Mouse (Mus musculus) neural tube, embryonic 15.5 days (tissue): ENCODE data around the gene Scg5. TPM values are rescaled to one million over a fixed set of nuclear protein-coding genes. Genes with fewer than 3 reads are reported as not detected.
A peak's percentile ranks its signal among the peaks of the same experiment; 100 is the strongest.

ENCODE experiments used
- ATAC-seq: fragments of 200-750 bp; cut with Nextera tagmentation; 2 replicates; pipeline ENCODE4 v1.8.0; 2017; ENCODE audit warnings: mild to moderate bottlenecking, moderate TSS enrichment, moderate library complexity; ENCODE audit not compliant: low FRiP score
- H3K27ac ChIP-seq: fragments of 300-500 bp; sonication (generic); replicated peaks from 2 replicates; pipeline ENCODE4 v1.5.1; 2015; ENCODE audit warnings: mild to moderate bottlenecking, inconsistent platforms
- H3K27me3 ChIP-seq: fragments of 300-500 bp; sonication (generic); replicated peaks from 2 replicates; pipeline ENCODE4 v1.6.1; 2015; ENCODE audit warnings: inconsistent platforms
- H3K36me3 ChIP-seq: fragments of 300-500 bp; sonication (generic); 2 replicates; pipeline ENCODE4 v1.6.1; 2015; ENCODE audit warnings: inconsistent platforms
- H3K4me1 ChIP-seq: fragments of 300-500 bp; sonication (generic); 2 replicates; pipeline ENCODE4 v1.6.1; 2015; ENCODE audit warnings: inconsistent platforms
- H3K4me2 ChIP-seq: fragments of 300-500 bp; sonication (generic); 2 replicates; pipeline ENCODE4 v1.6.1; 2015; ENCODE audit warnings: inconsistent platforms, mild to moderate bottlenecking, moderate library complexity
- H3K4me3 ChIP-seq: fragments of 300-500 bp; sonication (generic); replicated peaks from 2 replicates; pipeline ENCODE4 v1.5.1; 2015; ENCODE audit warnings: mild to moderate bottlenecking, inconsistent platforms
- H3K9ac ChIP-seq: fragments of 300-500 bp; sonication (generic); replicated peaks from 2 replicates; pipeline ENCODE4 v1.6.1; 2015; ENCODE audit warnings: mild to moderate bottlenecking, inconsistent platforms
- H3K9me3 ChIP-seq: fragments of 300-500 bp; sonication (generic); replicated peaks from 2 replicates; pipeline ENCODE4 v1.6.1; 2016; ENCODE audit warnings: inconsistent platforms
- WGBS: fragments of 180-500 bp; shearing (Covaris S2); methylation state at CpG from one replicate; pipeline ENCODE4 v1.1.7; 2015; ENCODE audit warnings: mixed read lengths; 5-methylcytosine and 5-hydroxymethylcytosine counted together
- polyA plus RNA-seq: library from polyadenylated mRNA; unstranded; fragments of >200 nt; fragmentation: Nextera tagmentation; extraction: Ambion mirVana; gene quantifications from 2 replicates; pipeline ENCODE4 v1.2.1, GENCODE M21; 2015

Gene Scg5
- polyA plus RNA-seq, result 219 and 269 TPM in 2 replicates

- H3K9me3 ChIP-seq, result no peaks in the 10 kb centered on the region
- ATAC-seq, result peak; percentile 95
- H3K4me1 ChIP-seq, result peaks cover 44% of the 10 kb centered on the region
- H3K4me2 ChIP-seq, result peak within 1 kb of the TSS; percentile 60
- H3K27ac ChIP-seq, result peak within 1 kb of the TSS; percentile 96
- peak within 1 kb of the TSS; percentile 59 for H3K4me3 ChIP-seq
- H3K36me3 ChIP-seq, result no peaks in the 10 kb centered on the region
- 9% methylated on average over 23 of the region's 23 CpGs for WGBS
- no peaks in the 10 kb centered on the region for H3K27me3 ChIP-seq
- peak within 1 kb of the TSS; percentile 65 for H3K9ac ChIP-seq
These were observed at the start of gene Scg5 for GRCm38 (mm10) chr2:113828943-113829882. Gene Scg5, minus strand, starts transcription at chr2:113829121.

DNA sequence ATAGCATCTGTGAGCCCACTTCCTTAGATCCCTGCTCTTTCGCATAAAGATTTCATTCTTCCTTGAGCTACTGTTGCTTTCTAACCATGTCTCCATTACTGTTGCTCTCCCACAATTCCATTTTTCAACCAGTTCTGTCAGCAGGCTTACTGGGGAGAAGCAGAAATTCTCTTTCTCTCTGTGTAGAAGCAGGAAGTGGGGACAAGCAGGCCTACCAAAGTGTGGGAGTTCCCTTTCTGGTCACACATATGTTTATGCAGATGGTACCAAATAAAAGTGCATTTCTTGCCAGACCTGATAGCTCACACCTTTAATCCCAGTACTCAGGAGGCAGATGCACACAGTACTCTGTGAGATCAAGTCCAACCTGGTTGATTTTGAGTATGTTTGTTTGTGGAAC lies 41.2 kb upstream of the Scg5 start:
- H3K27me3 ChIP-seq, result no peaks in the 10 kb centered on the region
- H3K36me3 ChIP-seq, result no peaks in the 10 kb centered on the region
- no peak overlapping the region for H3K9ac ChIP-seq
- no peaks in the 10 kb centered on the region for H3K9me3 ChIP-seq
- no peak overlapping the region for H3K4me2 ChIP-seq
- H3K4me3 ChIP-seq, result no peak overlapping the region
- 0 out of 2 replicates have a peak, but pooled peaks have one; percentile 8 for ATAC-seq
- 84% methylated on average over 1 of the region's 1 CpGs for WGBS
- H3K27ac ChIP-seq, result no peak overlapping the region
- H3K4me1 ChIP-seq, result no peaks in the 10 kb centered on the region

- H3K27ac ChIP-seq, result no peak overlapping the region
- H3K36me3 ChIP-seq, result no peaks in the 10 kb centered on the region
- 84% methylated on average over 4 of the region's 4 CpGs for WGBS
- no peak overlapping the region for H3K4me2 ChIP-seq
- H3K9ac ChIP-seq, result no peak overlapping the region
- no peak overlapping the region for H3K4me3 ChIP-seq
- no peaks in the 10 kb centered on the region for H3K4me1 ChIP-seq
- H3K27me3 ChIP-seq, result no peaks in the 10 kb centered on the region
- H3K9me3 ChIP-seq, result no peaks in the 10 kb centered on the region
- ATAC-seq, result no peak
These were observed 39.5 kb upstream of the Scg5 start for GRCm38 (mm10) chr2:113868404-113868803.

- 43% methylated on average over 2 of the region's 2 CpGs for WGBS
- ATAC-seq, result no peak
- H3K4me3 ChIP-seq, result no peak overlapping the region
- no peak overlapping the region for H3K9ac ChIP-seq
- no peak overlapping the region for H3K4me2 ChIP-seq
- H3K36me3 ChIP-seq, result no peaks in the 10 kb centered on the region
- no peaks in the 10 kb centered on the region for H3K27me3 ChIP-seq
- no peak overlapping the region for H3K27ac ChIP-seq
- no peaks in the 10 kb centered on the region for H3K4me1 ChIP-seq
- no peaks in the 10 kb centered on the region for H3K9me3 ChIP-seq
These were observed 37.2 kb upstream of the Scg5 start for GRCm38 (mm10) chr2:113866155-113866554.

DNA sequence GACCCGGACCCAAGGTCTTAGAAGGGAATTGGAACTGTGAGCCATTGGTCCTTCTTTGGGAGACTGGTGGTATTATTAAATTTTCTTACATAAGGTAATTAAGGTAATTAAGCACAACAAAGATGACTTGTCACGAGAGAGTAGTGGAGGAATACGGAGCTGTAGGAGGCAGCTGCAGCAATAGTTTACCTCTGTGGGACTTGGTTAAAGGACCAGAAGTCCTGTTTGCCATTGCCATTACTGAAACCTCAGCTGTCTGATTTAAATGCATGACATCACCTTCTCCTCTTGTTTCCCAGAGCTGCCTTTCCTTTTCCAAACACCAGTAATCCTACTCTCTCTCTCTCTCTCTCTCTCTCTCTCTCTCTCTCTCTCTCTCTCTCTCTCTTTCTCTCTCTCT lies 20.2 kb upstream of the Scg5 start:
- Histone ChIP-seq H3K9me3 (no peaks in the 10 kb centered on the region), H3K27ac (peak overlapping the region; percentile 85), H3K4me3 (peak overlapping the region; percentile 68), H3K27me3 (no peaks in the 10 kb centered on the region), H3K4me2 (peak overlapping the region; percentile 99), H3K4me1 (peaks cover 10% of the 10 kb centered on the region), H3K36me3 (no peaks in the 10 kb centered on the region), H3K9ac (peak overlapping the region; percentile 60)
- WGBS, result 1% methylated on average over 3 of the region's 3 CpGs
- ATAC-seq, result peak; percentile 82

DNA sequence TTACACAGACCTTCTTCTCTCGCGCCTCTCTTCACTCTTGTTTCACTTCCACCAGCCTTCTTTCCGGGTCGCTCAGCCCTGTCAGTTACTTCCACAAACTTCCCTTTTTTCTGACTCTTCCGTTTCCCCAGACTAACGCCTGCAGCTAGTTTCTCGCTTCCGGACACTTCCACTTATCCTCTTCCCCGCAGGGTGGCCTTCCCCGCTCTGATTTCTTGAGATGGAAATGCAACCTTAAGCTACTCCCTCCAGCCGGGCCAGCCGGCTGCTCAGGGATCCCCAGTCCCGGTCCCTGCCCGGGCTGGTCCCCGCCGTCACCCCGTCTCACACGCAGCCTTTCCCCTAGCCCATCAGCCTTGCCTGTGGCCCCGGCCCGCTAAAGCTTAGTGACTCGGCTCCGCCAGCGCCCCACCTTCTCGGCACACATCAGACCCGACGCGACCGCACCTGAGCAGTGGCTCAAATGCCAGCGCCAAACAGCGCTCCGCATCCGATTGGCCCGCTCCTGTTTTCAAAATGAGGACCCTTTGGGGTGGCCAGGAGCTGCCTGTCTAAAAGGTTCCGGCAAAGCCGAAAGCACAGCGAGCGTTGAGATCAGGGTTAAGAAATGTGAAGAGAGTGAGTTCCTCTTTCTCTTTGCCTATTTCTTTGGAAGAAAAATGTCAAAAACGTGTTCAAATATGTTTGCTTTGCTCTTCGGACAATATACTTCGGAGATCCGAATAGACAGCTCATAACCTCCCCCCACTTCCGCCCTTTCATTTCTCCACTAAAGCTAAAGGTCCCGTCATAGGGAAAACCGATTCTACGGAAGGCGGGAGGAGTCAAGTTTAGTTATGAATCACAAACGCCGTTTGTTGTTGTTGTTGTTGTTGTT lies 19.6 kb upstream of the Scg5 start, which contains the start of gene Arhgap11a:
TSS of gene Arhgap11a (minus strand) at position 417 of the 877 bp plus-strand sequence.
- Histone ChIP-seq H3K4me3 (peak within 1 kb of the TSS; percentile 68), H3K36me3 (no peaks in the 10 kb centered on the region), H3K27ac (peak within 1 kb of the TSS; percentile 85), H3K4me2 (peak within 1 kb of the TSS; percentile 99), H3K9me3 (no peaks in the 10 kb centered on the region), H3K4me1 (peaks cover 10% of the 10 kb centered on the region), H3K9ac (peak within 1 kb of the TSS; percentile 60), H3K27me3 (no peaks in the 10 kb centered on the region)
- WGBS, result under 1% methylated on average over 48 of the region's 48 CpGs
- peak; percentile 97 for ATAC-seq

GRCm38 (mm10) chr2:113847678-113848244 lies 18.8 kb upstream of the Scg5 start:
- ATAC-seq, result no peak
- Histone ChIP-seq H3K9me3 (no peaks in the 10 kb centered on the region), H3K4me3 (peak overlapping the region; percentile 68), H3K4me2 (peak overlapping the region; percentile 99), H3K4me1 (peaks cover 10% of the 10 kb centered on the region), H3K27me3 (no peaks in the 10 kb centered on the region), H3K36me3 (no peaks in the 10 kb centered on the region), H3K27ac (no peak overlapping the region), H3K9ac (peak overlapping the region; percentile 60)
- under 1% methylated on average over 24 of the region's 24 CpGs for WGBS

GRCm38 (mm10) chr2:113845081-113845480 lies 16.2 kb upstream of the Scg5 start:
- no peak overlapping the region for H3K9ac ChIP-seq
- WGBS, result 83% methylated on average over 4 of the region's 4 CpGs
- H3K27ac ChIP-seq, result no peak overlapping the region
- ATAC-seq, result no peak
- no peak overlapping the region for H3K4me3 ChIP-seq
- H3K27me3 ChIP-seq, result no peaks in the 10 kb centered on the region
- H3K36me3 ChIP-seq, result no peaks in the 10 kb centered on the region
- no peak overlapping the region for H3K4me2 ChIP-seq
- H3K4me1 ChIP-seq, result peaks cover 10% of the 10 kb centered on the region
- H3K9me3 ChIP-seq, result no peaks in the 10 kb centered on the region

DNA sequence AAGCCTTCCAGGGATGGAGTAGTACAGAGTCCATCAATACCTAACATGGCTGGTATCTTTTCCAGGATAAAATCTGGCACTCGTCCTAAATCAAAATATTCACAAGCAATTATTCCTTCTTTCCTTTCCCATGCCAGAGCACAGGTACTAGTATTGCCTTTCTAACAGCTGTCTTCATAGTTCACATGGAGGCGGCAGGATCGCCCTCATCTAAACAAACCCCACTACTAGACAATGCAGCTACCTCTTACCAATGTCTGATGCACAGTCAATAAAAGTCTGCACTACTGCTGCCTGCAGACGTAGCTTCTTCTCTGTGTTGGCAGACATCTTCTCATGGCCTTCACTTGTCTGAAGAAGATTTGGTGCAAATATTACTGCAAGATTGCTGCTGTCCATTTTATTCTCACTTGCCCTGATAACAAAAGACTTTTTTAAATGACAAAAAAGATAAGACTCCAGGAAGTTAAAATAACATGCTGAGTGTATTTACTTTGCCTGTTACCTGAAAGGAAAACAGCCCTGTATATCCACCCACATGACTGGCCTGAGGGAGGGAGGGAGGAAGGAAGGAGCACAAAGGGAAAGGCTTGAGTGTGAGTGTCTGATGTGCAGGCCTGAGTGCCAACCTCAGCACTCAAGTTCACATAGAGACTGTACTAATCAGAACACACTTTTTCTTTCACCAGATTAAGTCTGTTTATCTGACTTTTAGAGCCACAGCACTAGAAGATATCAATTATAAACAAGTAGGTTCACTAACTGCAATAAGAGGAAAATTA lies 12.9 kb upstream of the Scg5 start:
- Histone ChIP-seq H3K27me3 (no peaks in the 10 kb centered on the region), H3K4me3 (no peak overlapping the region), H3K27ac (no peak overlapping the region), H3K4me1 (no peaks in the 10 kb centered on the region), H3K36me3 (no peaks in the 10 kb centered on the region), H3K4me2 (no peak overlapping the region), H3K9ac (no peak overlapping the region), H3K9me3 (no peaks in the 10 kb centered on the region)
- WGBS, result 94% methylated on average over 4 of the region's 4 CpGs
- ATAC-seq, result no peak

- Histone ChIP-seq H3K4me2 (no peak overlapping the region), H3K9ac (no peak overlapping the region), H3K9me3 (no peaks in the 10 kb centered on the region), H3K36me3 (no peaks in the 10 kb centered on the region), H3K27me3 (no peaks in the 10 kb centered on the region), H3K27ac (no peak overlapping the region), H3K4me1 (no peaks in the 10 kb centered on the region), H3K4me3 (no peak overlapping the region)
- no peak for ATAC-seq
- WGBS, result 82% methylated on average over 4 of the region's 4 CpGs
These were observed 10.6 kb upstream of the Scg5 start for GRCm38 (mm10) chr2:113839488-113839887.

DNA sequence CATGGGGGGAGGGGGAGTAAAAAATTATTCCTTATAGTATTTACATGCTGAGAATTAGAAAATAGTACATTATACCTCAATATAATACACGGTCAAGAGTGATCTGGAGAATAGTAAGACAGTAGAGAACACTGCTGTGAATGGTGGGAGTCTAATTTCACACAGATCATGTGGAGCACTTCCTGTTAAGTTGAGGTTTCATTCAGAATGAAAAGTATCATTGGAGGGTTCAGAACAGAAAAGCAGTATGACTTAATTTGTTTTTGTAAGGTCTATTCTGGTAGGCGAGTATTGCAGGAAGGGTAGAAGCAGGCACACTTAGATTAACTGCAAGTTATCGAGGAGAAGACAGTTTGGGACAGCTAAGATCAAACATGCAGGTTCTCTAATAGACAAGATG lies 6.3 kb upstream of the Scg5 start:
- Histone ChIP-seq H3K9ac (no peak overlapping the region), H3K27ac (no peak overlapping the region), H3K4me3 (no peak overlapping the region), H3K4me1 (no peaks in the 10 kb centered on the region), H3K36me3 (no peaks in the 10 kb centered on the region), H3K4me2 (no peak overlapping the region), H3K9me3 (no peaks in the 10 kb centered on the region), H3K27me3 (no peaks in the 10 kb centered on the region)
- WGBS, result 93% methylated on average over 3 of the region's 3 CpGs
- ATAC-seq, result no peak
